Mouse (Mus musculus): ENCODE measurements around the gene Zbed5. TPM values are rescaled to one million over a fixed set of nuclear protein-coding genes. Genes with fewer than 3 reads are reported as not detected.
"Not testable (repeated sequence)": the region's sequence is repeated elsewhere in the genome, so short reads cannot be mapped to it uniquely, and the experiment has no call there.

Gene Zbed5
- polyA plus RNA-seq, 1 experiment from 2014 or later = 5.8 TPM

DNA sequence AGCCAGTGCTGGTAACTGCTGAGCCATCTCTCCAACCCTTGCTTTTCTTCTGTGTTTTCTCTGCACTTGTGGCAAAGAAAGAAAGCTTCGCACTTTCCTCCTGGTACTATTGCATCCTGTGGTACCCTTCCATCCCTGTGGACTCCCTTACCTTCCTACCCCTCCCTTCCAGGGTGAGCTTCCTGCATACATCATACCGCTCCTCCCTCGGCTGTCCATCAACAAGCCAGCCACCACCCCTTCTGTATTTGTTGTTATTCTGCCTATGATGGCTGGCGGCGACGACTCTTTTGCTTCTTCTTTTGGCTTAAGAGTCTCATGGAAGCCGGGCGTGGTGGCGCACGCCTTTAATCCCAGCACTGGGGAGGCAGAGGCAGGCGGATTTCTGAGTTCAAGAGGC is 20.4 kb upstream of the Zbed5 start:
- no peak for ATAC-seq (ENCODE audit: insufficient number of reproducible peaks, low FRiP score, low TSS enrichment, low read depth)
- Histone ChIP-seq H3K9me3 (replicated peaks) (no peaks in the 10 kb centered on the region), H3K27ac (replicated peaks) (no peak overlapping the region), H3K27me3 (no peaks in the 10 kb centered on the region), H3K4me3 (replicated peaks) (no peak overlapping the region), H3K4me2 (replicated peaks) (no peak overlapping the region), H3K9ac (no peak overlapping the region), H3K36me3 (peaks cover 3% of the 10 kb centered on the region; the same call in 1 of the 2 replicates), H3K4me1 (no peaks in the 10 kb centered on the region)
- WGBS = 77% methylated on average over 11 of the region's 11 CpGs

DNA sequence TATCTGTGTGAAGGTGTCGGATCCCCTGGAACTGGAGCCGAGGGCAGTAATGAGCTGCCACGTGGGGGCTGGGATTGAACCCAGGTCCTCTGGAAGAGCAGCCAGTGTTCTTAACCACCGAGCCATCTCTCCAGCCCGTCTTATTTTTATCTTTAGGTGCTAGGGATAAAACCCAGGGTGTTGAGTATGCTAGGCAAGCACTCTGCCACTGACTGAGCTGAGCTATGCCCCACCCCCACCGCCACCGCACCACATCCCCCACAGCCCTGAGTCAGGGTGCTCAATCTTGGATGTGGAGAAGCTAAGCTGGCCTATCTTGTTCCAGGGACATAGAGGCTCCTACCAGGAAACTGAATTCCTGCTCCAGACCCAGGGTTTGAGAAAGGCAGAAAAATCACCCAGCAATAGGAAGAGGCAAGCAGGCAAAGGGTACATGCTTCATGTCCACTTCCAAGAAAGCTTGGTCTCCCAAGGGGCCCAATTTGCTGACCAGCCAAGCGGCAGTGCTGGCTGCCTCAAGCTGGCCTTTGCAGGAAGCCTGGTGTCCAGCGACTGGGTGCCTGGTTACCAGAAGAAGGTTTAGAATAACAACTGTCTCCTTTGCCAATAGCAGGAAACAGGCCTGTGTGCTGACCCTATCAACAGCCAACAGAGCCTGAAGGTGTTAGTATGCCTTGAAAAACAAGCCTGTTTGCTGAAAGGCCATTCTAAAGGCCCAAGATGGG is 17.6 kb upstream of the Zbed5 start:
- H3K9ac ChIP-seq = no peak overlapping the region
- WGBS = 69% methylated on average over 9 of the region's 9 CpGs
- H3K9me3 ChIP-seq (replicated peaks) = no peaks in the 10 kb centered on the region
- H3K4me2 ChIP-seq (replicated peaks) = no peak overlapping the region
- ATAC-seq (ENCODE audit: insufficient number of reproducible peaks, low FRiP score, low TSS enrichment, low read depth) = no peak; the same call in 1 of the 2 replicates
- peaks cover 25% of the 10 kb centered on the region for H3K36me3 ChIP-seq
- H3K4me3 ChIP-seq (replicated peaks) = no peak overlapping the region
- no peaks in the 10 kb centered on the region for H3K27me3 ChIP-seq
- no peaks in the 10 kb centered on the region for H3K4me1 ChIP-seq
- no peak overlapping the region for H3K27ac ChIP-seq (replicated peaks)

DNA sequence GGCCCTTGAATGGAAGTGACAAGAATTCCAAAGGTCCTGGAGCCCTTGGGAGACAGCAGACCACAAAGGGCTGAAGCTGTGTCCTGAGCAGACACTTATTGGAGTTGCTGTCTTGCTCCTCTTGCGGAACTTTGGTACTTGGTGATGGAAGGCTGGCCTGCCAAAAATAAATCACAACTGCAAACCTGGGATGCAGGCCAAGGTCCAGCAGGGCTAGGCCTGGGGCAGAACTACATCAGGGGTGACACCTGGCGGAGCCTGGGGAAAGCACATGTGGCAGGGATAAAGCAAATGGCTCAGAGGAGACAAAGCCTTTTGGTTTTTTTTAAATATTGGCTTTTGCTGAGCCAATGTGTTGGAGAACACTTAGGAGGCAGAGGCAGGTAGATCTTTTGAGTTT is 16.6 kb upstream of the Zbed5 start:
- Histone ChIP-seq H3K4me3 (replicated peaks) (no peak overlapping the region), H3K27me3 (no peaks in the 10 kb centered on the region), H3K9ac (no peak overlapping the region), H3K4me1 (no peaks in the 10 kb centered on the region), H3K9me3 (replicated peaks) (no peaks in the 10 kb centered on the region), H3K4me2 (replicated peaks) (no peak overlapping the region), H3K36me3 (peaks cover 32% of the 10 kb centered on the region), H3K27ac (replicated peaks) (no peak overlapping the region)
- 81% methylated on average over 2 of the region's 2 CpGs for WGBS
- no peak for ATAC-seq (ENCODE audit: insufficient number of reproducible peaks, low FRiP score, low TSS enrichment, low read depth)

DNA sequence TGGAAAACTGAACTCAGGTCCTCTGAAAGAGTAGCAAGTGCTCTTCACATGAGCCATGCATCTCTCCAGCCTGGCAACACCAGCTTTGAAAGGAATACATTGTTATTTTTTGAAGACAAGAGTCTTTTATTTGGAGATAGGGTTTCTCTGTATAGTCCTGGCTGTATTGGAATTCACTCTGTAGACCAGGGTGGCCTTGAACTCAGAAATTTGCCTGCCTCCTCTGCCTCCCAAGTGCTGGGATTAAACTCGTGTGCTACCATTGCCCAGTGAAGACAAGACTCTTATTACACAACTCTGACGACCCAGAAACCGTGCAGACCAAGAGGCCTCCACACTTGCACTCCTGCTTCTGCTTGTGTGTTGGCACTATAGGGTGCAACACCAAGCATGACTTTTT is 15.6 kb upstream of the Zbed5 start:
- Histone ChIP-seq H3K4me2 (replicated peaks) (no peak overlapping the region), H3K36me3 (peaks cover 40% of the 10 kb centered on the region), H3K27me3 (no peaks in the 10 kb centered on the region), H3K4me1 (no peaks in the 10 kb centered on the region), H3K9ac (no peak overlapping the region), H3K27ac (replicated peaks) (no peak overlapping the region), H3K4me3 (replicated peaks) (no peak overlapping the region), H3K9me3 (replicated peaks) (no peaks in the 10 kb centered on the region)
- no peak for ATAC-seq (ENCODE audit: insufficient number of reproducible peaks, low FRiP score, low TSS enrichment, low read depth)
- WGBS = 75% methylated on average over 3 of the region's 3 CpGs

DNA sequence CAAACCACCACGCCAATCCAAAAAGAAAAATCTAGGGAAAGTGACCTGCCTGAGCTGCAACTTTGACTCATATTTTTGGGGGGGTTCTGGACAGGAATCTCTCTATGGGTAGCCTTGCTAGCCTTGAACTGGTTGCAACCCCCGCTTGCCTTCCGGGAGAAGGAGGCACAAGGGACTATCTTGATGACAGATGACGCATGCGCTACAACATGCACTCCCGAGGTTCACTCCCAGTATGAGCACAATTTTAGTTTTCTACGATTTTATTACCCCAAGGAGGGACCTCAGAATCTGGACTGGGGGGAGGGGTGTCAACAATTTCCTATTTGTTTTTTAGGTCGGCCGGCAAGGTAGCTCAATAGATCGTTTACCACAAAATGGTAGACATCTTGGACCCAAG is 9.3 kb upstream of the Zbed5 start:
- Histone ChIP-seq H3K4me3 (replicated peaks) (peak overlapping the region; percentile 61), H3K4me1 (peaks cover 14% of the 10 kb centered on the region), H3K27ac (replicated peaks) (peak overlapping the region; percentile 92; the same call in 1 of the 2 replicates), H3K36me3 (peaks cover 30% of the 10 kb centered on the region), H3K9me3 (replicated peaks) (no peaks in the 10 kb centered on the region), H3K27me3 (no peaks in the 10 kb centered on the region), H3K9ac (peak overlapping the region; percentile 84), H3K4me2 (replicated peaks) (peak overlapping the region; percentile 74)
- 23% methylated on average over 10 of the region's 10 CpGs for WGBS
- ATAC-seq (ENCODE audit: insufficient number of reproducible peaks, low FRiP score, low TSS enrichment, low read depth) = no peak

DNA sequence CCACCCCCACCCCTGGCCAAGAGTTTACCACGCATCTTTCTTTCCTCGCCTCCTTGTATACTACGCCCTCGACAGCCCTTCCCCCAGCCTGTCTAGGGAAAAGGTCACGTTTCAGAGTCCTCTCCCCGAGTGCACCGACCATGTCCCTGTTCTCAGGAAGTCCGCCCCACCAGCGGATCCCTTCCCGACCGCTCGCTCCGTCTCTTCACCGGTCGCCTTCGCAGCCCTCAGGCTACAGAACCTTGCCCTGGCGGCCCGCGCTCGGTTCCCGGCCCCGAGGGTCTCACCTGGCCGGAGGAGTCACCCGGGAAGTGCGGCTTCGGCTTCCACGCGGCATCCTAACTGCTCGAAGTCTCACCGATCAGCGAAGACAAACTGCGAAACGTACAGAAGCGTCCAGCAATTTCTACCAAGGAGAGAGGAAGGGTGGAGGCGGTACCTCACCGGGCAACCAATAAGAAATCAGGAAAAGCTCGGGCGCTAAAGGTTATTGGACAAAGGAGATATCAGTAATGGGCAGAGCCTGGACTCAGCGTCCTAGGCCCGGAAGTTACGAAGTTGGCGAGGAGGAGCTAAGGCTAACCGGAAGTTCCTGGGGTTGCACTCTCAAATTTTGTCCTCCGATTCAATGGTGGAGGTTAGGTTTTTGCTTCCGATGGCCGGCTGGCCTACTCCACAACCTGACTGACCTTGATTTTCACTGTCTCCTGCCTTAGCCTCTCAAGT is 8.4 kb upstream of the Zbed5 start, which contains the start of gene Chchd2:
Gene Chchd2 (minus strand): TSS at position 560 of the 726 bp plus-strand sequence.
- Histone ChIP-seq H3K4me1 (peaks cover 14% of the 10 kb centered on the region), H3K27me3 (no peaks in the 10 kb centered on the region), H3K4me2 (replicated peaks) (peak within 1 kb of the TSS; percentile 74), H3K36me3 (peaks cover 22% of the 10 kb centered on the region), H3K27ac (replicated peaks) (peak within 1 kb of the TSS; percentile 92), H3K4me3 (replicated peaks) (peak within 1 kb of the TSS; percentile 61), H3K9me3 (replicated peaks) (no peaks in the 10 kb centered on the region), H3K9ac (peak within 1 kb of the TSS; percentile 84)
- under 1% methylated on average over 46 of the region's 46 CpGs for WGBS
- peak; percentile 99 for ATAC-seq (ENCODE audit: insufficient number of reproducible peaks, low FRiP score, low TSS enrichment, low read depth)

DNA sequence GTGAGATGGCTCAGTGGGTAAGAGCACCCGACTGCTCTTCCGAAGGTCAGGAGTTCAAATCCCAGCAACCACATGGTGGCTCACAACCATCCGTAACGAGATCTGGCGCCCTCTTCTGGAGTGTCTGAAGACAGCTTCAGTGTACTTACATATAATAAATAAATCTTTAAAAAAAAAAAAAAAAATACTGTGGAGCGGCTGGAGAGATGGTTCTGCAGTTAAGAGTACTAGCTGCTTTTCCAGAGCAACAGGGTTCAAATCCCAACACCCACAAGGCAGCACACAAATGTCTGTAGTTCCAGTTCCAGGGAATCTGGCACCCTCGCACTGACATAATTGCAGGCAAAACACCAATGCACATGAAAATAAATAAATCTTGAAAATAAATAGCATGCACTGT is 5.1 kb upstream of the Zbed5 start:
- not testable (repeated sequence) for H3K27me3 ChIP-seq; H3K9ac ChIP-seq; H3K27ac ChIP-seq (replicated peaks); H3K4me3 ChIP-seq (replicated peaks); H3K36me3 ChIP-seq; H3K9me3 ChIP-seq (replicated peaks); ATAC-seq (ENCODE audit: insufficient number of reproducible peaks, low FRiP score, low TSS enrichment, low read depth); H3K4me2 ChIP-seq (replicated peaks)
- WGBS = 75% methylated on average over 5 of the region's 7 CpGs
- peaks cover 13% of the 10 kb centered on the region for H3K4me1 ChIP-seq

DNA sequence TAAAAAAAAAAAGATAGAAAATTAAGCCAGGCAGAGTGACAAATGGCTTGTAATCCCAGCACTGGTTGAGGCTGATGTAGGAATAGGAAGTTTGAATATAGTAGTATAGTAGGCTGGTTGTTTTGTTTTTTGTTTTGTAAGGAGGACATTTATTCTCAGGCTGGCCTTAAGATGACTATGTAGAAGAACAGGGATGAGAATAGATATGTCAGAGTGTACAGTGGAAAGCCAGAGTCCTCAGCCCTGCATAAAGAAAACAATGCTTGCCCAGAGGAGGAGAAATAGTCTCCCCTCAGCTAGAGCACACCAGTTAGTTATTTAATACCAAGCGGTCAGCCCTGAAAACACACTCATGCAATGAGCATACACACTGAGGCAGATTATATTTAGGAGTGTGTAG is 2.9 kb downstream of the Zbed5 start, which contains the start of gene Phkg1:
Gene Phkg1 (minus strand): TSS at position 101 of the 400 bp plus-strand sequence.
- no peak within 1 kb of the TSS for H3K4me2 ChIP-seq (replicated peaks)
- no peak within 1 kb of the TSS for H3K9ac ChIP-seq
- peaks cover 13% of the 10 kb centered on the region for H3K4me1 ChIP-seq
- ATAC-seq (ENCODE audit: insufficient number of reproducible peaks, low FRiP score, low TSS enrichment, low read depth) = no peak
- WGBS = 97% methylated on average over 1 of the region's 1 CpGs
- H3K27me3 ChIP-seq = no peaks in the 10 kb centered on the region
- H3K36me3 ChIP-seq = peaks cover 14% of the 10 kb centered on the region; the same call in 1 of the 2 replicates
- no peak within 1 kb of the TSS for H3K27ac ChIP-seq (replicated peaks)
- H3K4me3 ChIP-seq (replicated peaks) = no peak within 1 kb of the TSS
- H3K9me3 ChIP-seq (replicated peaks) = no peaks in the 10 kb centered on the region

DNA sequence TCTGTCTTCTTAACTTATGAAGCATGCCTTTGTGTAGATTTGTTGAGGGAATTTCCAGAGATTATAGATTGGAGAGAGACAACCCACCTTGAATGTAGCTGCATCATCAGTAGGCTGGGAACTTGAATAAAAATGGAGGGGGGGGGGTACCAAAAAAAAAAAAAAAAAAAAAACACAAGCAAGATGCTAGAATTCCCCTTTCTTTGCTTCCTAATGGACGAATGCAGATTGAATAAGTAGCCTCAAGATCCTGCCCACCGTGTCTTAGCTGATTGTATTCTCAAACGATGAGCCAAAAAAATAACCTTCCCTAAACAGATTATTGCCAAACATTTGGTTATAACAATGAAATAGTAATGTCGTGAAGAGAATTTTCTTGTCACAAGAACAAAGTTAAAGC is 12.3 kb downstream of the Zbed5 start:
- Histone ChIP-seq H3K27ac (replicated peaks) (0 out of 2 replicates have a peak overlapping the region, but pooled peaks have one; percentile 79), H3K4me3 (replicated peaks) (peak overlapping the region; percentile 62), H3K36me3 (peaks cover 5% of the 10 kb centered on the region; the same call in 1 of the 2 replicates), H3K9ac (peak overlapping the region; percentile 31; the same call in 1 of the 2 replicates), H3K27me3 (no peaks in the 10 kb centered on the region), H3K4me2 (replicated peaks) (peak overlapping the region; percentile 86), H3K9me3 (replicated peaks) (no peaks in the 10 kb centered on the region), H3K4me1 (peaks cover 3% of the 10 kb centered on the region; the same call in 1 of the 2 replicates)
- WGBS = 17% methylated on average over 4 of the region's 4 CpGs
- no peak for ATAC-seq (ENCODE audit: insufficient number of reproducible peaks, low FRiP score, low TSS enrichment, low read depth)

DNA sequence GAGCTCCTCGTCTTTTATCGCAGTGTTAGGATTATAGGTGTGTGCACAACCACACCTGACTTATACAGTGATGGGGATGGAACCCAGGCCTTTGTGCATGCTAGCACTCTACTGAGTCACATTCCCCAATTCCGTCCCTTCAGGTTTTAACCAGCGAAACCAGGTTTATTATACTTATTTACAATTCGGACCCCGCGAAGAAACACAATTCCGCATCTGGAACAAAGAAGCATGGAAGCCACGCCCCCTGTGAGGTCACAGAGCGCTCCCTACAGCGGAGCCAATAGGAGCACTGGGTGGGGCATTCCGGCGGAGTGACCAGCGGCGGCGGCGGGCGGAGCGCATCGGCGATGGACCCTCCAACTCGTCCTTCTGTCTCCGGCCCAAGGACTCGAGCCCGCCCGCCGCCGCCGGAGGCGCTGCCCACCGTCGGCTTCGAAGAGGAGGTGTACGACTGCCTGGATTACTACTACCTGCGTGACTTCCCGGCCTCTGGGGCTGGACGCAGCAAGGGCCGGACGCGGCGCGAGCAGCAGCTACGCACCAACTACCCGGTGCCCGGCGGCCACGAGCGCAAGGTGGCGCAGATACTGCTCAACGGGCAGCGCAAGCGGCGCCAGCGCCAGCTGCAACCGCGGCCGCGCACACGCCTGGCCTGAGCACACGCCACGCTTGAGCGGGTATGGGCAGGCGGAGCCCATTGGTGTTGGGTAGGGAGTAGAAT is 12.9 kb downstream of the Zbed5 start, which contains the start of gene Nupr1l:
Gene Nupr1l (plus strand): TSS at position 299 of the 724 bp plus-strand sequence.
- under 1% methylated on average over 63 of the region's 63 CpGs for WGBS
- H3K27me3 ChIP-seq = no peaks in the 10 kb centered on the region
- peak within 1 kb of the TSS; percentile 62 for H3K4me3 ChIP-seq (replicated peaks)
- peak; percentile 96 for ATAC-seq (ENCODE audit: insufficient number of reproducible peaks, low FRiP score, low TSS enrichment, low read depth)
- H3K4me2 ChIP-seq (replicated peaks) = peak within 1 kb of the TSS; percentile 86
- H3K9me3 ChIP-seq (replicated peaks) = no peaks in the 10 kb centered on the region
- peak within 1 kb of the TSS; percentile 79 for H3K27ac ChIP-seq (replicated peaks)
- no peaks in the 10 kb centered on the region for H3K36me3 ChIP-seq
- H3K9ac ChIP-seq = peak within 1 kb of the TSS; percentile 61
- peaks cover 3% of the 10 kb centered on the region; the same call in 1 of the 2 replicates for H3K4me1 ChIP-seq

DNA sequence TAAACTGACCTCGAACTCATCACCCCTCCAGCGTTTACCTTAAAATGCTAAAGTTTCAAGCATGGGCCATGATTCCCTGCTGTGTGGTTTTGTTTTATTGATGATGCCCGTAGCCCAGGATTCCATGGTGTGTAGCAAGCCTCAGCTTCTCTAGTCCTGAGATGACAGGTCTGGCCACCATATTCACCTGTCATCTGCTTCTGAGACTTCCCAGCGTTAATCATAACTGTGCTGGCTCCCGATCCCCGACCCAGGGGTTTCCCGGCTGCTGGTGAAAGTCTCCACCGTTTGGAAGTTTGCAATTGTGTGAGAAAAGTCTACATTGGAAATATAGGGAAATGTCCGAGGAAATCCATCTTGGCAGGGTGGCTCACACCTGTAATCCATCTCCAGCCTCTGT is 13.6 kb downstream of the Zbed5 start:
- Histone ChIP-seq H3K4me3 (replicated peaks) (peak overlapping the region; percentile 62), H3K9ac (peak overlapping the region; percentile 61; the same call in 1 of the 2 replicates), H3K27me3 (no peaks in the 10 kb centered on the region), H3K27ac (replicated peaks) (no peak overlapping the region), H3K36me3 (no peaks in the 10 kb centered on the region), H3K4me2 (replicated peaks) (peak overlapping the region; percentile 86), H3K9me3 (replicated peaks) (no peaks in the 10 kb centered on the region), H3K4me1 (peaks cover 3% of the 10 kb centered on the region; the same call in 1 of the 2 replicates)
- no peak for ATAC-seq (ENCODE audit: insufficient number of reproducible peaks, low FRiP score, low TSS enrichment, low read depth)
- 70% methylated on average over 9 of the region's 9 CpGs for WGBS
